Mouse (Mus musculus) G1E (cell line): ENCODE results near the gene Gm436. TPM values are rescaled to one million over a fixed set of nuclear protein-coding genes. Genes with fewer than 3 reads are reported as not detected.

Experiments used
- ATAC-seq: 2 replicates; pipeline ENCODE4 v1.8.0; 2016; ENCODE audit warnings: mild to moderate bottlenecking; ENCODE audit not compliant: insufficient number of reproducible peaks, poor library complexity, low FRiP score, severe bottlenecking; ENCODE audit errors: extremely low read depth
- DNase-seq: peaks from one replicate; pipeline ENCODE4 v3.0.0; 2012; ENCODE audit warnings: low spot score
- H3K27me3 ChIP-seq: 2 replicates; pipeline ENCODE4 v1.6.1; 2012; ENCODE audit warnings: mild to moderate bottlenecking, low read length, inconsistent platforms; ENCODE audit not compliant: insufficient read depth
- H3K36me3 ChIP-seq: replicated peaks from 2 replicates; pipeline ENCODE3; 2012; ENCODE audit warnings: mild to moderate bottlenecking, inconsistent platforms
- H3K4me1 ChIP-seq: 2 replicates; pipeline ENCODE4 v1.6.1; 2012; ENCODE audit warnings: low read depth, low read length, inconsistent platforms, mixed read lengths; ENCODE audit not compliant: insufficient read depth
- H3K4me3 ChIP-seq: 2 replicates; pipeline ENCODE4 v1.5.1; 2012; ENCODE audit warnings: low read depth, mild to moderate bottlenecking, inconsistent platforms, low read length, moderate library complexity, mixed read lengths
- H3K9me3 ChIP-seq: replicated peaks from 2 replicates; pipeline ENCODE4 v1.6.1; 2012; ENCODE audit warnings: inconsistent platforms
- CTCF ChIP-seq: IDR thresholded peaks from 2 replicates; pipeline ENCODE4 v1.5.1; 2012; ENCODE audit warnings: low read depth, low read length, inconsistent platforms, mixed read lengths
- GATA1 ChIP-seq: IDR thresholded peaks from 2 replicates; pipeline ENCODE4 v1.6.1; 2012; ENCODE audit warnings: borderline replicate concordance, low read length, inconsistent platforms, mixed read lengths
- GATA2 ChIP-seq: IDR thresholded peaks from 2 replicates; pipeline ENCODE4 v1.6.1; 2012; ENCODE audit warnings: low read depth, low read length, inconsistent platforms, borderline replicate concordance
- POLR2AphosphoS5 ChIP-seq: IDR thresholded peaks from 2 replicates; pipeline ENCODE4 v1.6.1; 2012; ENCODE audit warnings: low read depth, low read length, inconsistent platforms; ENCODE audit not compliant: insufficient replicate concordance
- TAL1 ChIP-seq: conservative IDR thresholded peaks from 2 replicates; pipeline ENCODE4 v1.6.1; 2012; ENCODE audit warnings: low read depth, low read length, inconsistent platforms, mixed read lengths
- polyA plus RNA-seq: library from polyadenylated mRNA; stranded (reverse); fragments of >175 nt; gene quantifications from 2 replicates; pipeline ENCODE4 v1.2.3, GENCODE M21; 2012
- total RNA-seq, 2 experiments: library from RNA; stranded (forward) in 1 of 2; stranded (reverse) in 1 of 2; fragments of 200-1000 nt in 1 of 2; fragments of >200 nt in 1 of 2; fragmentation: Nextera tagmentation in 1 of 2; gene quantifications; 2 replicates each; pipeline ENCODE4 v1.2.3; 2014 to 2017

The Gm436 gene
- total RNA-seq (2014; fragmentation: Nextera tagmentation) (not detected in 2 replicates), total RNA-seq (2017) (not detected in 2 replicates), polyA plus RNA-seq (not detected in 2 replicates)

DNA sequence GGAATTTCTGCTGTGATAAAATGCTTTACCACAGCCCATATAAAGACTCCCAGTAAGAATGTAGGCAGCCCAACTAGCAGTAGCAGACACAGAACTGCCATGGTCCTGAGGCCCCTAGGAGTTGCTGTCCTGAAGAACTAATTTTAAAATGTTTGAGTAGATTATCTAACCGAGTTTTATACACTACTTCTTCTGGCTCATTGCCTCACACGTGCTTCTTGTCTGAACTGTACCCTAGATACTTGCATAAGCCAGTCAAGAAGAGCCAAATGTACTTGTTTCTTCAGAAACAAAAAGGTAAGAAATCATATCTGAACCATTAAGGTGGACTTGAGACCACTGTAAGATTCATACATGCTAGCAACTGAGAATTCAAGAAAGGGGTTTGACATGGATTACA, at the start of gene Gm436:
Gene Gm436 (minus strand): TSS at position 101 of the 400 bp plus-strand sequence.
- Histone ChIP-seq H3K27me3 (no peaks in the 10 kb centered on the region), H3K9me3 (peaks cover 5% of the 10 kb centered on the region; the same call in 1 of the 2 replicates), H3K4me3 (no peak within 1 kb of the TSS), H3K36me3 (no peaks in the 10 kb centered on the region), H3K4me1 (no peaks in the 10 kb centered on the region)
- TF ChIP-seq CTCF (no peak), GATA1 (no peak)
- ATAC-seq = no peak
- no peak for DNase-seq

DNA sequence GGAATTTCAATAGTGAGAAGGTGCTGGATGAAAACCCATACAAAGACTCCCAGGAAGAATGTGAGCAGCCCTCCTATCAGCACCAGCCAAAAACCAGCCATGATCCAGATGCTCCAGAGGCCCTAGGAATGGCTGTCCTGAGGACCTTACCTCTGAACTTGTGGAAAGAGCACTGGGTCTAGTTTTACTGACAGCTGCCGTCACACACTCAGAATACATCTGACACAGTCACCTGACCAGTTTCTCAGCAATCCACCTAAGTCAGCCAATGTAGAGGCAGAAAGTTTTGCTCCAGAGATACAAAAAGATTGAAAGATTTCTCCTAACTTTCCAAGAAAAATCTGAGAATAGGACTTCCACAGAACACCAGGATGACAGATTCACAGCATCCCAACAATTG, 35.1 kb upstream of the Gm436 start, which contains the start of gene Gm13178:
Gene Gm13178 (minus strand): TSS at position 101 of the 400 bp plus-strand sequence.
- DNase-seq = no peak

DNA sequence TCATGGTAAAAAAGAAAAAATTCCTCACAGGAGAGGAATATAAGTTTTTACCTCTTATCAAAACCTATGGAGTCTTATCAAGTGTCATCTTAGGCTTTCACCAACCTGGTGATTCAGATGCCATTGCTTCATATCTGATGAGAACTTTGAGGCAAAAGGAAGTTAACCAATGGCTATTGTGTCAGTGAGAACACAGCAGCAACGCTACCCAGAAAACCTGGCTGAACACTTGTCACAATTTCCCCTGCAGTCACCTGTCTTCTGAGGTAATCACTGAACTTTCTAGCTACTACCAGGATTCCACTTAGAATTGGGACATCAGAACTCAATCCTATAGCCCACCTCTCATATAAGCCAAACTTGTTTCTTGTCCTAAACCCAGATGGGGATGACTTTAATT, 33.5 kb upstream of the Gm436 start:
- Histone ChIP-seq H3K9me3 (peaks cover 18% of the 10 kb centered on the region), H3K36me3 (no peaks in the 10 kb centered on the region), H3K27me3 (no peaks in the 10 kb centered on the region), H3K4me1 (no peaks in the 10 kb centered on the region), H3K4me3 (no peak overlapping the region)
- DNase-seq (no peak), ATAC-seq (no peak)
- no peak for TF ChIP-seq POLR2AphosphoS5
- TF ChIP-seq GATA1 = no peak
- TF ChIP-seq TAL1 = no peak
- no peak for TF ChIP-seq GATA2
- TF ChIP-seq CTCF = no peak

More for the DNA sequence above, 35.1 kb upstream of the Gm436 start, which contains the start of gene Gm13178:
- no peak for TF ChIP-seq CTCF
- TF ChIP-seq GATA2 = no peak
- TF ChIP-seq POLR2AphosphoS5 = no peak
- no peak for TF ChIP-seq TAL1
- no peak for TF ChIP-seq GATA1
- no peak for ATAC-seq
- H3K4me3 ChIP-seq = no peak within 1 kb of the TSS
- peaks cover 16% of the 10 kb centered on the region for H3K9me3 ChIP-seq
- no peaks in the 10 kb centered on the region for H3K27me3 ChIP-seq
- no peaks in the 10 kb centered on the region for H3K36me3 ChIP-seq
- no peaks in the 10 kb centered on the region for H3K4me1 ChIP-seq

DNA sequence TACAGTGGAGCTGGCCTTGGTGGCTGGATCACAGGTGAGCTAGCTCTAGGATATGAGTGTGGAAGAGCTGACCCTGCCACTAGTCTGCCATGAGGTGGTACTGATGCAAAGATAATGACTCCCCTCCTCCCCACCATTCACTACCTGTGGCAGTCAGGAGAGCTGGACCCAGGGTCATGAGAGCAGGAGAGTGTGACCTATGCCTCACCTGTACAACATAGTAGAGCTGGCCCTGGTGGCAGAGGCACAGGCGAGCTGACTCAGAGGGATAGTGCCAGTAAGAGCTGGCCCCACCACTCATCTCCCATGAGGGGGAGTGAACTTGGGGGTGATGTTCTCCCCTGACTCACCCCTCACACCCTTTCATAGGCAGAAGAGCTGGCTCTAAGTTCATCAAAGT, 32.1 kb upstream of the Gm436 start:
- no peaks in the 10 kb centered on the region for H3K4me1 ChIP-seq
- no peaks in the 10 kb centered on the region for H3K36me3 ChIP-seq
- ATAC-seq (no peak), DNase-seq (no peak)
- no peaks in the 10 kb centered on the region for H3K27me3 ChIP-seq
- peaks cover 18% of the 10 kb centered on the region for H3K9me3 ChIP-seq
- H3K4me3 ChIP-seq = no peak overlapping the region
- TF ChIP-seq CTCF = no peak
- no peak for TF ChIP-seq GATA1
- no peak for TF ChIP-seq GATA2
- no peak for TF ChIP-seq POLR2AphosphoS5
- no peak for TF ChIP-seq TAL1

DNA sequence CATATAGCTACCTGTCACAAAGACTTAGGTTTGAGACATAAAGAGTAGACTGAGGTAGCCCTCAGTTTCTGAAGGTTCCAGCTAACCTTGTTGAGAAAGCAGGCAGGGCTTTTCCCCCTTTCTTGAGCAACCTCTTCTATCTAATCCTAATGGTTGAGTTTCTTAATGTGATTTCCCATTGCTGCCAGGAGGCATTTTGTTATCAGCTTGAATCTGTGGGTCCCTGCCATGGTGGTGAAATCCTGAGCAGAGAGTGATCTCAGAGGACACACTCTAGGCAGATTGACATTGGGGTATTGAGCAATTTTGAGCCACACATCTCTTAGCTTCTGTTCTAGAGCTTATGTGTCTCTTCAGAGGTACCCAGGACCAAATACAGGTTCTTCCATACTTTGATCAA, 47.9 kb downstream of the Gm436 start:
- ATAC-seq = no peak
- Histone ChIP-seq H3K4me3 (no peak overlapping the region), H3K27me3 (no peaks in the 10 kb centered on the region), H3K4me1 (no peaks in the 10 kb centered on the region), H3K9me3 (0 out of 2 replicates have a peak, but pooled peaks cover 2% of the 10 kb centered on the region), H3K36me3 (no peaks in the 10 kb centered on the region)
- no peak for DNase-seq
- no peak for TF ChIP-seq CTCF

Other genes starting within 250 kb of the Gm436 start
- gene 1700012P22Rik, start 247.6 kb downstream of the Gm436 start, total RNA-seq (2014; fragmentation: Nextera tagmentation) = not detected in 2 replicates
- not detected in 2 replicates for gene 1700012P22Rik, start 247.6 kb downstream of the Gm436 start, total RNA-seq (2017)
- not detected in 2 replicates for gene 1700012P22Rik, start 247.6 kb downstream of the Gm436 start, polyA plus RNA-seq
- gene Gm9944, start 233.1 kb downstream of the Gm436 start, total RNA-seq (2014; fragmentation: Nextera tagmentation) = not detected in 2 replicates
- not detected in 2 replicates for gene Gm9944, start 233.1 kb downstream of the Gm436 start, total RNA-seq (2017)
- not detected in 2 replicates for gene Gm9944, start 233.1 kb downstream of the Gm436 start, polyA plus RNA-seq
- gene Aadacl3, start 222.6 kb downstream of the Gm436 start, total RNA-seq (2014; fragmentation: Nextera tagmentation) = not detected in 2 replicates
- 0.05 TPM in 1 of 2 replicates, not detected in the other for gene Aadacl3, start 222.6 kb downstream of the Gm436 start, total RNA-seq (2017)
- gene Aadacl3, start 222.6 kb downstream of the Gm436 start, polyA plus RNA-seq = not detected in 2 replicates
- not detected in 2 replicates for gene 9430007A20Rik, start 166.5 kb downstream of the Gm436 start, total RNA-seq (2014; fragmentation: Nextera tagmentation)
- gene 9430007A20Rik, start 166.5 kb downstream of the Gm436 start, total RNA-seq (2017) = not detected in 2 replicates
- gene 9430007A20Rik, start 166.5 kb downstream of the Gm436 start, polyA plus RNA-seq = not detected in 2 replicates
- gene Gm13124, start 121.2 kb downstream of the Gm436 start, total RNA-seq (2014; fragmentation: Nextera tagmentation) = not detected in 2 replicates
- gene Gm13124, start 121.2 kb downstream of the Gm436 start, total RNA-seq (2017) = 0.16 TPM in 1 of 2 replicates, not detected in the other
- gene Gm13124, start 121.2 kb downstream of the Gm436 start, polyA plus RNA-seq = not detected in 2 replicates
- gene Aadacl4, start 72.7 kb downstream of the Gm436 start, total RNA-seq (2014; fragmentation: Nextera tagmentation) = not detected in 2 replicates
- 0.16 TPM in 1 of 2 replicates, not detected in the other for gene Aadacl4, start 72.7 kb downstream of the Gm436 start, total RNA-seq (2017)
- gene Aadacl4, start 72.7 kb downstream of the Gm436 start, polyA plus RNA-seq = not detected in 2 replicates
- not detected in 2 replicates for gene Gm13178, start 35.0 kb upstream of the Gm436 start, total RNA-seq (2014; fragmentation: Nextera tagmentation)
- 0.11 TPM in 1 of 2 replicates, not detected in the other for gene Gm13178, start 35.0 kb upstream of the Gm436 start, total RNA-seq (2017)
- not detected in 2 replicates for gene Gm13178, start 35.0 kb upstream of the Gm436 start, polyA plus RNA-seq
- not detected in 2 replicates for gene Gm438, start 100.2 kb upstream of the Gm436 start, total RNA-seq (2014; fragmentation: Nextera tagmentation)
- 0.11 TPM in 1 of 2 replicates, not detected in the other for gene Gm438, start 100.2 kb upstream of the Gm436 start, total RNA-seq (2017)
- not detected in 2 replicates for gene Gm438, start 100.2 kb upstream of the Gm436 start, polyA plus RNA-seq
- 2.4 and 4.4 TPM in 2 replicates for gene Dhrs3, start 206.5 kb upstream of the Gm436 start, total RNA-seq (2014; fragmentation: Nextera tagmentation)
- 20.9 and 22.4 TPM in 2 replicates for gene Dhrs3, start 206.5 kb upstream of the Gm436 start, total RNA-seq (2017)
- 0.07 and 0.36 TPM in 2 replicates for gene Dhrs3, start 206.5 kb upstream of the Gm436 start, polyA plus RNA-seq